Mouse (Mus musculus) liver, embryonic 14.5 days (tissue): ENCODE results near the gene Mctp2.
"Not testable (repeated sequence)": the region's sequence is repeated elsewhere in the genome, so short reads cannot be mapped to it uniquely, and the experiment has no call there.

ENCODE experiments used
- CTCF ChIP-seq: IDR thresholded peaks from 2 replicates; pipeline ENCODE4 v1.5.1; 2016; ENCODE audit warnings: antibody characterized with exemption, low read depth, control low read depth
- EP300 ChIP-seq: IDR thresholded peaks from 2 replicates; pipeline ENCODE4 v1.6.1; 2016; ENCODE audit warnings: antibody characterized with exemption, low read depth

- TF ChIP-seq CTCF, EP300: not testable (repeated sequence)
Measured at GRCm38 (mm10) chr7:72250326-72250725, 56.1 kb downstream of the Mctp2 start.
